26 mouse cellular contexts compared by ENCODE assay signal in the genomic region with DNA sequence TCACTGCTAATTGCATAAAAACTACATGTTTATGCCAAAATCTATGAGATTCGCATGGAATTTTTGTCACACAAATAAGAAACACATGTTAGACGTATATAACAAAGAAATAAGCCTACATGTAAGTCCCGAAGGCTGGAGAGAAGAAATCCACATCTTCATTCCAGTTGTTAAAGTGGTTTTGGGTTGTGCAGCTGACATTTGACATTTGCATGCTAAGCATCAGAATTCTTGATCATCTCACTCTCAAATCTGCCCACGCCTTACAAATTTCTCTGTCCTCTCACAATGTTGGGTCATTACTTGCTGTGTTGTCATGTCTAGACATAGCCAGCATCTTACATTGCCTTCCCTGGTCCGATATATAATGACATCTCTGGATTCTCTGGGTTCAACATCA. TPM values are rescaled to one million over a fixed set of nuclear protein-coding genes. Genes with fewer than 3 reads are reported as not detected.
A peak's percentile ranks its signal among the peaks of the same experiment; 100 is the strongest.
DNase-seq lines count a peak whose midpoint lies in the region; ATAC-seq and TF ChIP-seq lines count a peak whose summit lies in the region.
"Had no signal": no experiment of that assay in that cellular context is flagged by ENCODE, and none has a peak within 500 bp of the region (broad histone marks: within the 10 kb centered on the region; RNA-seq: fewer than 3 reads in every experiment).

No protein-coding gene starts in this region.

- no peaks in the 10 kb centered on the region for H3K27me3 ChIP-seq in embryonic facial prominence, embryonic 14.5 days (replicated peaks; ENCODE audit: control insufficient read depth, insufficient read depth, low read length)
- H3K27me3 ChIP-seq in heart, embryonic 12.5 days (replicated peaks) = no peaks in the 10 kb centered on the region
- H3K27me3 ChIP-seq: CH12.LX; forebrain, embryonic 12.5 days had no signal

- no peak overlapping the region for H3K4me3 ChIP-seq in embryonic facial prominence, embryonic 14.5 days (ENCODE audit: low read depth, low read length)
- no peak overlapping the region for H3K4me3 ChIP-seq in embryonic fibroblast, embryonic 13.5 days (ENCODE audit: insufficient read depth, low read length)
- H3K4me3 ChIP-seq in lung, adult 2 months (replicated peaks; ENCODE audit: extremely low read depth, low read depth, low read length) = no peak overlapping the region
- no peak overlapping the region for H3K4me3 ChIP-seq in heart, embryonic 12.5 days
- H3K4me3 ChIP-seq: erythroblast, embryonic 14.5 days; forebrain, embryonic 10.5 days; forebrain, embryonic 12.5 days had no signal

- H3K36me3 ChIP-seq in embryonic facial prominence, embryonic 14.5 days (ENCODE audit: control insufficient read depth, insufficient read depth, low read length) = no peaks in the 10 kb centered on the region
- no peaks in the 10 kb centered on the region for H3K36me3 ChIP-seq in heart, embryonic 12.5 days
- H3K36me3 ChIP-seq: forebrain, embryonic 10.5 days; forebrain, embryonic 12.5 days; G1E had no signal

- 41% methylated on average over 5 of the region's 5 CpGs for WGBS in embryonic facial prominence, embryonic 14.5 days
- WGBS in lung, adult 2 months = 72% methylated on average over 5 of the region's 5 CpGs
- 73% methylated on average over 5 of the region's 5 CpGs for WGBS in heart, embryonic 12.5 days

- peaks cover 10% of the 10 kb centered on the region; the same call in 1 of the 2 replicates for H3K4me1 ChIP-seq in embryonic facial prominence, embryonic 14.5 days (ENCODE audit: control insufficient read depth, insufficient read depth, low read length)
- H3K4me1 ChIP-seq in embryonic fibroblast, embryonic 13.5 days (ENCODE audit: control insufficient read depth, insufficient read depth, low read length) = peaks cover 3% of the 10 kb centered on the region; the same call in 1 of the 2 replicates
- no peaks in the 10 kb centered on the region for H3K4me1 ChIP-seq in lung, adult 2 months (ENCODE audit: control insufficient read depth, insufficient read depth, low read length)
- H3K4me1 ChIP-seq in heart, embryonic 12.5 days (replicated peaks) = no peaks in the 10 kb centered on the region
- H3K4me1 ChIP-seq: forebrain, embryonic 10.5 days; forebrain, embryonic 12.5 days had no signal

- DNase-seq in 3T3-L1 (ENCODE audit: low read depth, low spot score) (peak; percentile 74), NIH3T3 (ENCODE audit: low read depth) (peak; percentile 65)
- DNase-seq in embryonic facial prominence, embryonic 14.5 days (ENCODE audit: low spot score) = peak; percentile 30
- no peak for DNase-seq in lung, adult 2 months
- no peak for DNase-seq in spleen, postnatal 36 days (ENCODE audit: low spot score in 2 of 2)
- DNase-seq: adrenal gland, adult 2 months; adrenal gland, postnatal 10 days; adrenal gland, postnatal 25 days; B cell, adult 2 months; cerebellum, adult 11 months; cerebellum, adult 18-20 months; cerebellum, adult 8-10 months; cerebellum, adult 9-11 months; cerebellum, postnatal 14 days; cerebellum, postnatal 36 days; embryo, embryonic 11 days had no signal

- no peak for ATAC-seq in embryonic facial prominence, embryonic 14.5 days (ENCODE audit: low read depth)
- ATAC-seq in heart, embryonic 12.5 days (ENCODE audit: insufficient number of reproducible peaks, low FRiP score) = no peak
- ATAC-seq: CD4-positive, CD25-positive, alpha-beta regulatory T cell, adult 4 months; forebrain, embryonic 14.5 days; forebrain, embryonic 16.5 days had no signal

- H3K4me2 ChIP-seq in embryonic facial prominence, embryonic 14.5 days (ENCODE audit: low read depth, low read length) = no peak overlapping the region
- no peak overlapping the region for H3K4me2 ChIP-seq in heart, embryonic 12.5 days
- H3K4me2 ChIP-seq: forebrain, embryonic 12.5 days had no signal

- TF ChIP-seq POLR2A in embryonic fibroblast, embryonic 13.5 days (IDR thresholded peaks at IDR 0.05; ENCODE audit: low read depth, low read length) = no peak
- no peak for TF ChIP-seq POLR2A in lung, adult 2 months (IDR thresholded peaks at IDR 0.05; ENCODE audit: borderline replicate concordance, extremely low read depth, low read depth, low read length)

- no peak for TF ChIP-seq CTCF in embryonic fibroblast, embryonic 13.5 days (IDR thresholded peaks at IDR 0.05; ENCODE audit: borderline replicate concordance, insufficient read depth, low read length)
- no peak for TF ChIP-seq CTCF in lung, adult 2 months (IDR thresholded peaks at IDR 0.05; ENCODE audit: insufficient read depth, low read length)

- H3K27ac ChIP-seq in embryonic facial prominence, embryonic 14.5 days (replicated peaks; ENCODE audit: low read depth, low read length) = peak overlapping the region; percentile 80
- peak overlapping the region; percentile 100 for H3K27ac ChIP-seq in embryonic fibroblast, embryonic 13.5 days (ENCODE audit: insufficient read depth, low read length)
- no peak overlapping the region for H3K27ac ChIP-seq in heart, embryonic 12.5 days (ENCODE audit: poor library complexity, severe bottlenecking)
- H3K27ac ChIP-seq: forebrain, embryonic 10.5 days; forebrain, embryonic 12.5 days had no signal

- H3K9ac ChIP-seq in embryonic facial prominence, embryonic 14.5 days (ENCODE audit: low read depth, low read length) = no peak overlapping the region
- H3K9ac ChIP-seq in heart, embryonic 12.5 days = no peak overlapping the region
- H3K9ac ChIP-seq: forebrain, embryonic 12.5 days had no signal

- H3K9me3 ChIP-seq in embryonic facial prominence, embryonic 14.5 days (ENCODE audit: control insufficient read depth, low read length) = no peaks in the 10 kb centered on the region
- no peaks in the 10 kb centered on the region for H3K9me3 ChIP-seq in heart, embryonic 12.5 days (replicated peaks)
- H3K9me3 ChIP-seq: forebrain, embryonic 10.5 days; forebrain, embryonic 12.5 days; G1E had no signal

RNA-seq across cellular contexts. Expression of a gene that starts 24.2 kb away (rescaled TPM):
- polyA plus RNA-seq in embryonic facial prominence, embryonic 14.5 days (2014; fragmentation: Nextera tagmentation; extraction: Ambion mirVana) = 248 and 345 TPM in 2 replicates
- 2,091 and 2,241 TPM in 2 replicates for polyA plus RNA-seq in embryonic fibroblast, embryonic 13.5 days (2011; ENCODE audit: insufficient read length, low read depth, missing spikeins)
- polyA plus RNA-seq in lung, adult 2 months (2012; rRNA removed) = 23.6 and 47.8 TPM in 2 replicates
- polyA plus RNA-seq in heart, embryonic 12.5 days (2016; fragmentation: Nextera tagmentation; extraction: Ambion mirVana) = 15.8 and 17.4 TPM in 2 replicates
- polyA plus RNA-seq: erythroblast, embryonic 14.5 days; G1E had no signal

Comparison
In these comparisons a context has a peak if more than half of its experiments do, and no peak if none do; other contexts are left out.
1. DNase-seq: peak in 3T3-L1 (single experiment), NIH3T3 (single experiment) and embryonic facial prominence, embryonic 14.5 days (single experiment); none in lung, adult 2 months (single experiment) and spleen, postnatal 36 days (0 of 2).